Mouse (Mus musculus): ENCODE results near the gene Sept4. TPM values are rescaled to one million over a fixed set of nuclear protein-coding genes. Genes with fewer than 3 reads are reported as not detected.

Gene Sept4
- polyA plus RNA-seq, 1 experiment, result 19.4 TPM

- TF ChIP-seq CTCF (IDR thresholded peaks at IDR 0.05; ENCODE audit: borderline replicate concordance, extremely low read depth, insufficient read depth, insufficient read length), result no peak
- TF ChIP-seq POLR2A (IDR thresholded peaks at IDR 0.05; ENCODE audit: borderline replicate concordance, extremely low read depth, insufficient read depth, insufficient read length, poor library complexity, severe bottlenecking), result no peak
- DNase-seq (ENCODE audit: low read depth), result peak; percentile 18
Observed at GRCm38 (mm10) chr11:87555106-87555703, 13.5 kb upstream of the Sept4 start.

GRCm38 (mm10) chr11:87561208-87561607 is 7.5 kb upstream of the Sept4 start:
- no peak for TF ChIP-seq POLR2A (IDR thresholded peaks at IDR 0.05; ENCODE audit: borderline replicate concordance, extremely low read depth, insufficient read depth, insufficient read length, poor library complexity, severe bottlenecking)
- TF ChIP-seq CTCF (IDR thresholded peaks at IDR 0.05; ENCODE audit: borderline replicate concordance, extremely low read depth, insufficient read depth, insufficient read length), result no peak
- no peak for DNase-seq (ENCODE audit: low read depth)

GRCm38 (mm10) chr11:87566501-87566900 is 2.2 kb upstream of the Sept4 start, which contains the start of gene Gm11492:
Gene Gm11492 (plus strand): TSS chr11:87566653.
- no peak for DNase-seq (ENCODE audit: low read depth)
- no peak for TF ChIP-seq CTCF (IDR thresholded peaks at IDR 0.05; ENCODE audit: borderline replicate concordance, extremely low read depth, insufficient read depth, insufficient read length)
- no peak for TF ChIP-seq POLR2A (IDR thresholded peaks at IDR 0.05; ENCODE audit: borderline replicate concordance, extremely low read depth, insufficient read depth, insufficient read length, poor library complexity, severe bottlenecking)

GRCm38 (mm10) chr11:87570743-87571142 is 2.0 kb downstream of the Sept4 start:
- no peak for DNase-seq (ENCODE audit: low read depth)
- TF ChIP-seq POLR2A (IDR thresholded peaks at IDR 0.05; ENCODE audit: borderline replicate concordance, extremely low read depth, insufficient read depth, insufficient read length, poor library complexity, severe bottlenecking) (no peak), CTCF (IDR thresholded peaks at IDR 0.05; ENCODE audit: borderline replicate concordance, extremely low read depth, insufficient read depth, insufficient read length) (no peak)

GRCm38 (mm10) chr11:87571361-87571950 is 2.8 kb downstream of the Sept4 start:
- DNase-seq (ENCODE audit: low read depth), result no peak
- no peak for TF ChIP-seq CTCF (IDR thresholded peaks at IDR 0.05; ENCODE audit: borderline replicate concordance, extremely low read depth, insufficient read depth, insufficient read length)
- no peak for TF ChIP-seq POLR2A (IDR thresholded peaks at IDR 0.05; ENCODE audit: borderline replicate concordance, extremely low read depth, insufficient read depth, insufficient read length, poor library complexity, severe bottlenecking)

GRCm38 (mm10) chr11:87573751-87574150 is 5.0 kb downstream of the Sept4 start:
- DNase-seq (ENCODE audit: low read depth), result no peak
- no peak for TF ChIP-seq CTCF (IDR thresholded peaks at IDR 0.05; ENCODE audit: borderline replicate concordance, extremely low read depth, insufficient read depth, insufficient read length)
- no peak for TF ChIP-seq POLR2A (IDR thresholded peaks at IDR 0.05; ENCODE audit: borderline replicate concordance, extremely low read depth, insufficient read depth, insufficient read length, poor library complexity, severe bottlenecking)

- TF ChIP-seq POLR2A (IDR thresholded peaks at IDR 0.05; ENCODE audit: borderline replicate concordance, extremely low read depth, insufficient read depth, insufficient read length, poor library complexity, severe bottlenecking) (no peak), CTCF (IDR thresholded peaks at IDR 0.05; ENCODE audit: borderline replicate concordance, extremely low read depth, insufficient read depth, insufficient read length) (no peak)
- DNase-seq (ENCODE audit: low read depth), result no peak
Observed at GRCm38 (mm10) chr11:87574520-87575180, 5.9 kb downstream of the Sept4 start.

- DNase-seq (ENCODE audit: low read depth), result peak; percentile 8
- TF ChIP-seq CTCF (IDR thresholded peaks at IDR 0.05; ENCODE audit: borderline replicate concordance, extremely low read depth, insufficient read depth, insufficient read length) (no peak), POLR2A (IDR thresholded peaks at IDR 0.05; ENCODE audit: borderline replicate concordance, extremely low read depth, insufficient read depth, insufficient read length, poor library complexity, severe bottlenecking) (no peak)
Observed at GRCm38 (mm10) chr11:87577601-87578248, 9.0 kb downstream of the Sept4 start.

- peak; percentile 63 for DNase-seq (ENCODE audit: low read depth)
- TF ChIP-seq CTCF (IDR thresholded peaks at IDR 0.05; ENCODE audit: borderline replicate concordance, extremely low read depth, insufficient read depth, insufficient read length) (no peak), POLR2A (IDR thresholded peaks at IDR 0.05; ENCODE audit: borderline replicate concordance, extremely low read depth, insufficient read depth, insufficient read length, poor library complexity, severe bottlenecking) (no peak)
Observed at GRCm38 (mm10) chr11:87578249-87578962, 9.7 kb downstream of the Sept4 start.

- TF ChIP-seq CTCF (IDR thresholded peaks at IDR 0.05; ENCODE audit: borderline replicate concordance, extremely low read depth, insufficient read depth, insufficient read length) (peak; percentile 1; the same call in 1 of the 2 replicates), POLR2A (IDR thresholded peaks at IDR 0.05; ENCODE audit: borderline replicate concordance, extremely low read depth, insufficient read depth, insufficient read length, poor library complexity, severe bottlenecking) (no peak)
- peak; percentile 15 for DNase-seq (ENCODE audit: low read depth)
Observed at GRCm38 (mm10) chr11:87578963-87579601, 10.4 kb downstream of the Sept4 start.

All from brain, embryonic 14.5 days (tissue).